Mouse (Mus musculus): ENCODE measurements around the gene Sdsl. TPM values are rescaled to one million over a fixed set of nuclear protein-coding genes. Genes with fewer than 3 reads are reported as not detected.
A peak's percentile ranks its signal among the peaks of the same experiment; 100 is the strongest.
"Not testable (repeated sequence)": the region's sequence is repeated elsewhere in the genome, so short reads cannot be mapped to it uniquely, and the experiment has no call there.

Gene Sdsl
- polyA plus RNA-seq, 1 experiment from 2014 or later, result 10.5 TPM

GRCm38 (mm10) chr5:120500609-120501008, 28.0 kb upstream of the Sdsl start:
- H3K4me2 ChIP-seq (replicated peaks; ENCODE audit: low read depth, low read length); H3K4me1 ChIP-seq (ENCODE audit: control insufficient read depth, insufficient read depth, low read length); H3K9me3 ChIP-seq (ENCODE audit: control insufficient read depth, low read length); H3K27me3 ChIP-seq (ENCODE audit: control insufficient read depth, insufficient read depth, low read length); H3K27ac ChIP-seq (ENCODE audit: low read depth, low read length); H3K36me3 ChIP-seq (ENCODE audit: control insufficient read depth, insufficient read depth, low read length); ATAC-seq (ENCODE audit: low FRiP score, low TSS enrichment); H3K4me3 ChIP-seq (ENCODE audit: low read length); H3K9ac ChIP-seq (ENCODE audit: low read depth, low read length): not testable (repeated sequence)
- WGBS, result 90% methylated on average over 9 of the region's 9 CpGs

- H3K4me1 ChIP-seq (ENCODE audit: control insufficient read depth, insufficient read depth, low read length), result 0 out of 2 replicates have a peak, but pooled peaks cover 6% of the 10 kb centered on the region
- WGBS, result 80% methylated on average over 4 of the region's 4 CpGs
- ATAC-seq (ENCODE audit: low FRiP score, low TSS enrichment), result no peak
Observed at GRCm38 (mm10) chr5:120499202-120499601, 26.6 kb upstream of the Sdsl start.

GRCm38 (mm10) chr5:120497071-120497470, 24.5 kb upstream of the Sdsl start:
- Histone ChIP-seq H3K27ac (ENCODE audit: low read depth, low read length) (no peak overlapping the region), H3K4me3 (ENCODE audit: low read length) (no peak overlapping the region), H3K36me3 (ENCODE audit: control insufficient read depth, insufficient read depth, low read length) (peaks cover 7% of the 10 kb centered on the region; the same call in 1 of the 2 replicates), H3K4me2 (replicated peaks; ENCODE audit: low read depth, low read length) (no peak overlapping the region), H3K9ac (ENCODE audit: low read depth, low read length) (no peak overlapping the region), H3K9me3 (ENCODE audit: control insufficient read depth, low read length) (no peaks in the 10 kb centered on the region), H3K4me1 (ENCODE audit: control insufficient read depth, insufficient read depth, low read length) (no peaks in the 10 kb centered on the region), H3K27me3 (ENCODE audit: control insufficient read depth, insufficient read depth, low read length) (no peaks in the 10 kb centered on the region)
- WGBS, result 81% methylated on average over 3 of the region's 3 CpGs
- no peak for ATAC-seq (ENCODE audit: low FRiP score, low TSS enrichment)

More at GRCm38 (mm10) chr5:120499202-120499601, 26.6 kb upstream of the Sdsl start:
- H3K4me2 ChIP-seq (replicated peaks; ENCODE audit: low read depth, low read length), result no peak overlapping the region
- no peak overlapping the region for H3K27ac ChIP-seq (ENCODE audit: low read depth, low read length)
- no peaks in the 10 kb centered on the region for H3K27me3 ChIP-seq (ENCODE audit: control insufficient read depth, insufficient read depth, low read length)
- H3K4me3 ChIP-seq (ENCODE audit: low read length), result no peak overlapping the region
- H3K9ac ChIP-seq (ENCODE audit: low read depth, low read length), result no peak overlapping the region
- H3K36me3 ChIP-seq (ENCODE audit: control insufficient read depth, insufficient read depth, low read length), result peaks cover 3% of the 10 kb centered on the region; the same call in 1 of the 2 replicates
- H3K9me3 ChIP-seq (ENCODE audit: control insufficient read depth, low read length), result no peaks in the 10 kb centered on the region

GRCm38 (mm10) chr5:120495703-120496226, 23.2 kb upstream of the Sdsl start:
- no peak overlapping the region for H3K4me2 ChIP-seq (replicated peaks; ENCODE audit: low read depth, low read length)
- no peaks in the 10 kb centered on the region for H3K4me1 ChIP-seq (ENCODE audit: control insufficient read depth, insufficient read depth, low read length)
- WGBS, result 71% methylated on average over 13 of the region's 13 CpGs
- H3K9ac ChIP-seq (ENCODE audit: low read depth, low read length), result no peak overlapping the region
- no peak for ATAC-seq (ENCODE audit: low FRiP score, low TSS enrichment)
- peaks cover 7% of the 10 kb centered on the region; the same call in 1 of the 2 replicates for H3K36me3 ChIP-seq (ENCODE audit: control insufficient read depth, insufficient read depth, low read length)
- no peaks in the 10 kb centered on the region for H3K9me3 ChIP-seq (ENCODE audit: control insufficient read depth, low read length)
- no peaks in the 10 kb centered on the region for H3K27me3 ChIP-seq (ENCODE audit: control insufficient read depth, insufficient read depth, low read length)
- no peak overlapping the region for H3K27ac ChIP-seq (ENCODE audit: low read depth, low read length)
- no peak overlapping the region for H3K4me3 ChIP-seq (ENCODE audit: low read length)

GRCm38 (mm10) chr5:120495064-120495702, 22.6 kb upstream of the Sdsl start:
- peaks cover 11% of the 10 kb centered on the region; the same call in 1 of the 2 replicates for H3K36me3 ChIP-seq (ENCODE audit: control insufficient read depth, insufficient read depth, low read length)
- H3K27ac ChIP-seq (ENCODE audit: low read depth, low read length), result no peak overlapping the region
- peak; percentile 36; the same call in 1 of the 2 replicates for ATAC-seq (ENCODE audit: low FRiP score, low TSS enrichment)
- no peak overlapping the region for H3K4me2 ChIP-seq (replicated peaks; ENCODE audit: low read depth, low read length)
- WGBS, result 57% methylated on average over 10 of the region's 10 CpGs
- no peaks in the 10 kb centered on the region for H3K27me3 ChIP-seq (ENCODE audit: control insufficient read depth, insufficient read depth, low read length)
- H3K4me1 ChIP-seq (ENCODE audit: control insufficient read depth, insufficient read depth, low read length), result no peaks in the 10 kb centered on the region
- H3K9me3 ChIP-seq (ENCODE audit: control insufficient read depth, low read length), result no peaks in the 10 kb centered on the region
- no peak overlapping the region for H3K4me3 ChIP-seq (ENCODE audit: low read length)
- no peak overlapping the region for H3K9ac ChIP-seq (ENCODE audit: low read depth, low read length)

- H3K9ac ChIP-seq (ENCODE audit: low read depth, low read length), result no peak overlapping the region
- H3K27me3 ChIP-seq (ENCODE audit: control insufficient read depth, insufficient read depth, low read length), result no peaks in the 10 kb centered on the region
- H3K4me3 ChIP-seq (ENCODE audit: low read length), result no peak overlapping the region
- no peaks in the 10 kb centered on the region for H3K4me1 ChIP-seq (ENCODE audit: control insufficient read depth, insufficient read depth, low read length)
- 91% methylated on average over 9 of the region's 9 CpGs for WGBS
- peaks cover 16% of the 10 kb centered on the region; the same call in 1 of the 2 replicates for H3K36me3 ChIP-seq (ENCODE audit: control insufficient read depth, insufficient read depth, low read length)
- H3K27ac ChIP-seq (ENCODE audit: low read depth, low read length), result no peak overlapping the region
- no peak overlapping the region for H3K4me2 ChIP-seq (replicated peaks; ENCODE audit: low read depth, low read length)
- no peak for ATAC-seq (ENCODE audit: low FRiP score, low TSS enrichment)
- no peaks in the 10 kb centered on the region for H3K9me3 ChIP-seq (ENCODE audit: control insufficient read depth, low read length)
Observed at GRCm38 (mm10) chr5:120493873-120494395, 21.3 kb upstream of the Sdsl start.

GRCm38 (mm10) chr5:120493440-120493839, 20.8 kb upstream of the Sdsl start:
- Histone ChIP-seq H3K36me3 (ENCODE audit: control insufficient read depth, insufficient read depth, low read length) (peaks cover 14% of the 10 kb centered on the region; the same call in 1 of the 2 replicates), H3K27me3 (ENCODE audit: control insufficient read depth, insufficient read depth, low read length) (no peaks in the 10 kb centered on the region), H3K4me1 (ENCODE audit: control insufficient read depth, insufficient read depth, low read length) (no peaks in the 10 kb centered on the region), H3K27ac (ENCODE audit: low read depth, low read length) (no peak overlapping the region), H3K4me3 (ENCODE audit: low read length) (no peak overlapping the region), H3K9me3 (ENCODE audit: control insufficient read depth, low read length) (no peaks in the 10 kb centered on the region), H3K4me2 (replicated peaks; ENCODE audit: low read depth, low read length) (no peak overlapping the region), H3K9ac (ENCODE audit: low read depth, low read length) (no peak overlapping the region)
- WGBS, result 92% methylated on average over 6 of the region's 6 CpGs
- no peak for ATAC-seq (ENCODE audit: low FRiP score, low TSS enrichment)

- Histone ChIP-seq H3K36me3 (ENCODE audit: control insufficient read depth, insufficient read depth, low read length) (peaks cover 20% of the 10 kb centered on the region; the same call in 1 of the 2 replicates), H3K4me2 (replicated peaks; ENCODE audit: low read depth, low read length) (no peak overlapping the region)
- no peak for ATAC-seq (ENCODE audit: low FRiP score, low TSS enrichment)
Observed at GRCm38 (mm10) chr5:120492437-120492836, 19.8 kb upstream of the Sdsl start.

GRCm38 (mm10) chr5:120490679-120491192, 18.1 kb upstream of the Sdsl start:
- Histone ChIP-seq H3K4me3 (ENCODE audit: low read length) (no peak overlapping the region), H3K9me3 (ENCODE audit: control insufficient read depth, low read length) (no peaks in the 10 kb centered on the region), H3K4me1 (ENCODE audit: control insufficient read depth, insufficient read depth, low read length) (no peaks in the 10 kb centered on the region), H3K9ac (ENCODE audit: low read depth, low read length) (no peak overlapping the region), H3K4me2 (replicated peaks; ENCODE audit: low read depth, low read length) (no peak overlapping the region), H3K27me3 (ENCODE audit: control insufficient read depth, insufficient read depth, low read length) (no peaks in the 10 kb centered on the region), H3K27ac (ENCODE audit: low read depth, low read length) (no peak overlapping the region), H3K36me3 (ENCODE audit: control insufficient read depth, insufficient read depth, low read length) (peaks cover 36% of the 10 kb centered on the region)
- no peak for ATAC-seq (ENCODE audit: low FRiP score, low TSS enrichment)
- 86% methylated on average over 8 of the region's 8 CpGs for WGBS

More at GRCm38 (mm10) chr5:120492437-120492836, 19.8 kb upstream of the Sdsl start:
- H3K4me1 ChIP-seq (ENCODE audit: control insufficient read depth, insufficient read depth, low read length), result no peaks in the 10 kb centered on the region
- no peaks in the 10 kb centered on the region for H3K27me3 ChIP-seq (ENCODE audit: control insufficient read depth, insufficient read depth, low read length)
- H3K4me3 ChIP-seq (ENCODE audit: low read length), result no peak overlapping the region
- H3K9me3 ChIP-seq (ENCODE audit: control insufficient read depth, low read length), result no peaks in the 10 kb centered on the region
- 62% methylated on average over 11 of the region's 11 CpGs for WGBS
- H3K9ac ChIP-seq (ENCODE audit: low read depth, low read length), result no peak overlapping the region
- no peak overlapping the region for H3K27ac ChIP-seq (ENCODE audit: low read depth, low read length)

Measured in kidney, embryonic 14.5 days (tissue).